Comparison of ENCODE assay signal across 8 mouse cellular contexts in genomic region chr10:91270268-91270954, GRCm38 (mm10).
DNase-seq lines count a peak whose midpoint lies in the region; ATAC-seq and TF ChIP-seq lines count a peak whose summit lies in the region.

No protein-coding gene starts in this region.

- peak overlapping the region; percentile 67 for H3K4me2 ChIP-seq in liver, embryonic 12.5 days
- H3K4me2 ChIP-seq in myocyte (ENCODE audit: low read depth): peak overlapping the region; percentile 58
- peak overlapping the region; percentile 23; the same call in 1 of the 2 replicates for H3K4me2 ChIP-seq in stomach, embryonic 14.5 days (replicated peaks; ENCODE audit: low read depth, low read length)

- intact Hi-C loops in heart, adult 2 months (cut with DNase I): loop anchor here (2.0 kb wide), 1 partner anchor 1744 kb away; no protein-coding TSS in a partner anchor

- peak overlapping the region; percentile 4; the same call in 1 of the 2 replicates for H3K4me3 ChIP-seq in embryonic facial prominence, embryonic 10.5 days
- 0 out of 2 replicates have a peak overlapping the region, but pooled peaks have one; percentile 11 for H3K4me3 ChIP-seq in heart, adult 2 months
- H3K4me3 ChIP-seq in liver, embryonic 12.5 days: peak overlapping the region; percentile 41
- H3K4me3 ChIP-seq in myocyte: no peak overlapping the region
- no peak overlapping the region for H3K4me3 ChIP-seq in stomach, embryonic 14.5 days (ENCODE audit: low read depth, low read length)

- H3K79me2 ChIP-seq in heart, adult 2 months (replicated peaks; ENCODE audit: control insufficient read depth, insufficient read depth, low read length): no peaks in the 10 kb centered on the region
- H3K79me2 ChIP-seq in myocyte (ENCODE audit: control insufficient read depth, insufficient read depth): no peaks in the 10 kb centered on the region

- no peaks in the 10 kb centered on the region for H3K9me3 ChIP-seq in embryonic facial prominence, embryonic 10.5 days
- H3K9me3 ChIP-seq in liver, embryonic 12.5 days (replicated peaks): no peaks in the 10 kb centered on the region
- no peaks in the 10 kb centered on the region for H3K9me3 ChIP-seq in stomach, embryonic 14.5 days (ENCODE audit: control insufficient read depth, low read depth, low read length)

- peak overlapping the region; percentile 73 for H3K27ac ChIP-seq in embryonic facial prominence, embryonic 10.5 days (replicated peaks)
- H3K27ac ChIP-seq in heart, adult 2 months: no peak overlapping the region
- no peak overlapping the region for H3K27ac ChIP-seq in liver, embryonic 12.5 days
- H3K27ac ChIP-seq in stomach, embryonic 14.5 days (ENCODE audit: low read length): no peak overlapping the region

- peak; percentile 74 for TF ChIP-seq CTCF in heart, adult 2 months (IDR thresholded peaks at IDR 0.05)

- no peaks in the 10 kb centered on the region for H3K27me3 ChIP-seq in embryonic facial prominence, embryonic 10.5 days (replicated peaks; ENCODE audit: low read depth, poor library complexity, severe bottlenecking)
- no peaks in the 10 kb centered on the region for H3K27me3 ChIP-seq in heart, adult 2 months (ENCODE audit: control insufficient read depth, insufficient read depth, low read length)
- H3K27me3 ChIP-seq in liver, embryonic 12.5 days (replicated peaks): no peaks in the 10 kb centered on the region
- no peaks in the 10 kb centered on the region for H3K27me3 ChIP-seq in myocyte (ENCODE audit: control insufficient read depth, insufficient read depth, insufficient read length)
- no peaks in the 10 kb centered on the region for H3K27me3 ChIP-seq in stomach, embryonic 14.5 days (ENCODE audit: control insufficient read depth, insufficient read depth, low read length)

- TF ChIP-seq EP300 in heart, adult 2 months (IDR thresholded peaks at IDR 0.05; ENCODE audit: insufficient read depth, low read depth, low read length): no peak

- no peak for TF ChIP-seq POLR2A in heart, adult 2 months (IDR thresholded peaks at IDR 0.05; ENCODE audit: insufficient read depth, low read depth, low read length)
- TF ChIP-seq POLR2A in myocyte (IDR thresholded peaks at IDR 0.05; ENCODE audit: insufficient read length, low read depth): no peak

- WGBS in embryonic facial prominence, embryonic 10.5 days: 17% methylated on average over 14 of the region's 14 CpGs
- 16% methylated on average over 14 of the region's 14 CpGs for WGBS in heart, adult 2 months
- 11% methylated on average over 14 of the region's 14 CpGs for WGBS in liver, embryonic 12.5 days (ENCODE audit: insufficient replicate concordance)
- WGBS in stomach, embryonic 14.5 days: 21% methylated on average over 14 of the region's 14 CpGs

- H3ac ChIP-seq in myocyte (ENCODE audit: control insufficient read depth, insufficient read length): no peak overlapping the region

- peak; percentile 85 for ATAC-seq in liver, embryonic 12.5 days
- peak; percentile 77 for ATAC-seq in stomach, embryonic 14.5 days (ENCODE audit: insufficient number of reproducible peaks, insufficient read depth, low FRiP score, low read depth)

- H3K4me1 ChIP-seq in embryonic facial prominence, embryonic 10.5 days: peaks cover 19% of the 10 kb centered on the region
- no peaks in the 10 kb centered on the region; the same call in 1 of the 2 replicates for H3K4me1 ChIP-seq in heart, adult 2 months (ENCODE audit: control insufficient read depth, insufficient read depth, low read length)
- peaks cover 18% of the 10 kb centered on the region for H3K4me1 ChIP-seq in liver, embryonic 12.5 days
- H3K4me1 ChIP-seq in stomach, embryonic 14.5 days (ENCODE audit: control insufficient read depth, insufficient read depth, low read length): peaks cover 3% of the 10 kb centered on the region; the same call in 1 of the 2 replicates

- H3K9ac ChIP-seq in heart, adult 2 months (ENCODE audit: low read depth, low read length): peak overlapping the region; percentile 43
- H3K9ac ChIP-seq in liver, embryonic 12.5 days: peak overlapping the region; percentile 42
- no peak overlapping the region for H3K9ac ChIP-seq in stomach, embryonic 14.5 days (replicated peaks; ENCODE audit: low read depth, low read length)

- H3K36me3 ChIP-seq in embryonic facial prominence, embryonic 10.5 days (replicated peaks): no peaks in the 10 kb centered on the region
- no peaks in the 10 kb centered on the region for H3K36me3 ChIP-seq in heart, adult 2 months (ENCODE audit: control insufficient read depth, insufficient read depth, low read length)
- no peaks in the 10 kb centered on the region for H3K36me3 ChIP-seq in liver, embryonic 12.5 days
- no peaks in the 10 kb centered on the region for H3K36me3 ChIP-seq in myocyte (ENCODE audit: control insufficient read depth, insufficient read depth)
- H3K36me3 ChIP-seq in stomach, embryonic 14.5 days (ENCODE audit: control insufficient read depth, insufficient read depth, low read length): no peaks in the 10 kb centered on the region

- DNase-seq in B cell, adult 2 months: peak; percentile 80 to 84
- peak; percentile 91 for DNase-seq in adrenal gland, postnatal 14 days
- peak; percentile 88 for DNase-seq in embryonic facial prominence, embryonic 10.5 days (ENCODE audit: low spot score)
- peak; percentile 72 to 74 for DNase-seq in heart, adult 2 months
- DNase-seq in kidney, adult 11 months: peak; percentile 33

TF ChIP-seq in myocyte, 11 proteins besides CTCF, POLR2A, EP300 and RAD21:
- TF ChIP-seq SRF (IDR thresholded peaks at IDR 0.05; ENCODE audit: control insufficient read depth, insufficient read length, low read depth) (no peak), MAX (IDR thresholded peaks at IDR 0.05; ENCODE audit: low read depth) (no peak), REST (IDR thresholded peaks at IDR 0.05; ENCODE audit: insufficient read depth, insufficient read length) (no peak), CEBPB (IDR thresholded peaks at IDR 0.05; ENCODE audit: insufficient read depth, poor library complexity, severe bottlenecking) (no peak), E2F4 (IDR thresholded peaks at IDR 0.05; ENCODE audit: insufficient read depth) (no peak), TCF12 (IDR thresholded peaks at IDR 0.05; ENCODE audit: insufficient read depth, poor library complexity, severe bottlenecking) (no peak), POLR2AphosphoS2 (IDR thresholded peaks at IDR 0.05; ENCODE audit: insufficient read length, low read depth) (no peak), MYOD1 (IDR thresholded peaks at IDR 0.05; ENCODE audit: control insufficient read depth in 1 of 3, insufficient read length in 2 of 3, low read depth in 2 of 3) (no peak), MYOG (IDR thresholded peaks at IDR 0.05; ENCODE audit: control insufficient read depth in 1 of 3, insufficient read depth in 1 of 3, insufficient read length in 2 of 3, low read depth in 2 of 3) (no peak), TCF3 (IDR thresholded peaks at IDR 0.05; ENCODE audit: insufficient read length, low read depth) (no peak), USF1 (IDR thresholded peaks at IDR 0.05; ENCODE audit: low read depth) (no peak)

Comparison
In these comparisons a context has a peak if more than half of its experiments do, and no peak if none do; other contexts are left out.
1. DNase-seq: peak in every context shown above with its lines; median percentile 91 in adrenal gland, postnatal 14 days; 88 in embryonic facial prominence, embryonic 10.5 days; 82 in B cell, adult 2 months; 73 in heart, adult 2 months; 33 in kidney, adult 11 months.
2. H3K4me3 ChIP-seq: peak in embryonic facial prominence, embryonic 10.5 days (single experiment), heart, adult 2 months (single experiment) and liver, embryonic 12.5 days (single experiment); none in myocyte (single experiment) and stomach, embryonic 14.5 days (single experiment).
3. Peak in every context shown above with its lines, with median percentiles within 50 percentile points of each other: H3K4me2 ChIP-seq.